ENCODE assay signal across 14 mouse cellular contexts in the genomic region with DNA sequence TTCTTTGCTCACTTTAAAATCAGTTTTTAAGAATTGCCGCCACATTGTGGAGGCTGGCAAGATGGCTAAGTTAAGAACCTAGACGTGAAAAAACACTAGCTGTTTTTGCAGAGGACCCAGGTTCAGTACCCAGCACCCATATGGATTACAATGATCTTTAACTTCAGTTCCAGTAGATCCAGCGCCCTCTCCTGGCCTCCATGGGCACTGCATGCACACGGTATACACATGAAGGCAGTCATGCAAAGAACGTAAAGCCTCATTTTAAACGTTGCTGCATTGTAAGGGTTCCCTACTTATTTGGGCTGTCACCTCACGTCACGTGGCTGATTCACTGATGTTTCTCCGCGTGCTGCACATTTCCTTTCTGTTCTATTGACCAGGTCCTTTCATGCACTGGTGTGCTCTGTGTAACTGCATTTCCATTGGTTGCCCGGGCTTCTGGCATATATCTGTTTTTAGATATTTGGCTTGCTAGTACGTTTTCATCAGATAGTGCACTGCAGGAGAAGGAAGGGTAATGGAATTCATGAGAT. TPM values are rescaled to one million over a fixed set of nuclear protein-coding genes. Genes with fewer than 3 reads are reported as not detected.
DNase-seq lines count a peak whose midpoint lies in the region; ATAC-seq and TF ChIP-seq lines count a peak whose summit lies in the region.
"Had no signal": no experiment of that assay in that cellular context is flagged by ENCODE, and none has a peak within 500 bp of the region (broad histone marks: within the 10 kb centered on the region; RNA-seq: fewer than 3 reads in every experiment).

No protein-coding gene starts in this region.

- no peaks in the 10 kb centered on the region for H3K79me2 ChIP-seq in liver, adult 2 months (ENCODE audit: control insufficient read depth, insufficient read depth, low read length)

- H3K4me2 ChIP-seq in forebrain, postnatal 0 days (ENCODE audit: low read depth) = no peak overlapping the region
- H3K4me2 ChIP-seq in forebrain, embryonic 11.5 days (ENCODE audit: low read depth, low read length, severe bottlenecking) = no peak overlapping the region
- no peak overlapping the region for H3K4me2 ChIP-seq in liver, embryonic 12.5 days
- no peak overlapping the region for H3K4me2 ChIP-seq in liver, embryonic 14.5 days (ENCODE audit: low read depth)

- H3K9ac ChIP-seq in forebrain, postnatal 0 days = no peak overlapping the region
- H3K9ac ChIP-seq in forebrain, embryonic 11.5 days (ENCODE audit: low read length) = no peak overlapping the region
- no peak overlapping the region for H3K9ac ChIP-seq in liver, adult 2 months (ENCODE audit: low read depth, low read length)
- no peak overlapping the region for H3K9ac ChIP-seq in liver, embryonic 12.5 days
- no peak overlapping the region for H3K9ac ChIP-seq in ES-Bruce4 (ENCODE audit: low read depth, poor library complexity, severe bottlenecking)
- no peak overlapping the region for H3K9ac ChIP-seq in liver, embryonic 14.5 days (replicated peaks)

- no peak for TF ChIP-seq POLR2A in liver, adult 2 months (IDR thresholded peaks at IDR 0.05; ENCODE audit: extremely low read depth, insufficient read depth, low read length)
- no peak for TF ChIP-seq POLR2A in ES-Bruce4 (IDR thresholded peaks at IDR 0.05; ENCODE audit: insufficient read depth, low read length)

- H3K27me3 ChIP-seq in forebrain, postnatal 0 days (ENCODE audit: insufficient read depth, low read length) = no peaks in the 10 kb centered on the region
- H3K27me3 ChIP-seq in forebrain, embryonic 11.5 days (ENCODE audit: control insufficient read depth, insufficient read depth, low read length) = 0 out of 2 replicates have a peak, but pooled peaks cover under 1% of the 10 kb centered on the region
- H3K27me3 ChIP-seq in liver, adult 2 months (ENCODE audit: control insufficient read depth, insufficient read depth, low read length) = no peaks in the 10 kb centered on the region; the same call in 1 of the 2 replicates
- peaks cover 1% of the 10 kb centered on the region for H3K27me3 ChIP-seq in liver, embryonic 12.5 days (replicated peaks)
- H3K27me3 ChIP-seq in ES-Bruce4 (ENCODE audit: control insufficient read depth, insufficient read depth, low read length, poor library complexity, severe bottlenecking) = no peaks in the 10 kb centered on the region
- no peaks in the 10 kb centered on the region for H3K27me3 ChIP-seq in liver, embryonic 14.5 days (ENCODE audit: control insufficient read depth, insufficient read depth, low read length)

- peak; percentile 32; the same call in 1 of the 2 replicates for TF ChIP-seq CTCF in forebrain, postnatal 0 days (IDR thresholded peaks at IDR 0.05; ENCODE audit: low read depth)
- TF ChIP-seq CTCF in liver, adult 2 months (IDR thresholded peaks at IDR 0.05; ENCODE audit: low read depth, low read length) = peak; percentile 30; the same call in 1 of the 2 replicates
- TF ChIP-seq CTCF in ES-Bruce4 (IDR thresholded peaks at IDR 0.05; ENCODE audit: low read depth, low read length) = peak; percentile 70
- peak; percentile 71 for TF ChIP-seq CTCF in liver, embryonic 14.5 days (IDR thresholded peaks at IDR 0.05; ENCODE audit: low read depth)

- H3K27ac ChIP-seq in forebrain, postnatal 0 days (ENCODE audit: low read depth, low read length) = no peak overlapping the region
- H3K27ac ChIP-seq in forebrain, embryonic 11.5 days (ENCODE audit: low read depth, low read length) = no peak overlapping the region
- H3K27ac ChIP-seq in liver, adult 2 months (replicated peaks; ENCODE audit: insufficient read depth, low read depth, low read length) = no peak overlapping the region
- H3K27ac ChIP-seq in liver, embryonic 12.5 days = no peak overlapping the region
- H3K27ac ChIP-seq in ES-Bruce4 (ENCODE audit: insufficient read depth, low read length) = no peak overlapping the region
- no peak overlapping the region for H3K27ac ChIP-seq in liver, embryonic 14.5 days

- 81% methylated on average over 12 of the region's 12 CpGs for WGBS in forebrain, postnatal 0 days
- 76% methylated on average over 12 of the region's 12 CpGs for WGBS in forebrain, embryonic 11.5 days
- 77% methylated on average over 12 of the region's 12 CpGs for WGBS in liver, adult 2 months
- WGBS in liver, embryonic 12.5 days (ENCODE audit: insufficient replicate concordance) = 53% methylated on average over 12 of the region's 12 CpGs
- 54% methylated on average over 12 of the region's 12 CpGs for WGBS in liver, embryonic 14.5 days (ENCODE audit: insufficient replicate concordance)

- no peak for ATAC-seq in forebrain, postnatal 0 days
- no peak for ATAC-seq in forebrain, embryonic 11.5 days (replicated peaks; ENCODE audit: low FRiP score)
- ATAC-seq in liver, embryonic 12.5 days = no peak
- ATAC-seq in liver, embryonic 14.5 days (ENCODE audit: insufficient read depth) = no peak

- no peaks in the 10 kb centered on the region for H3K4me1 ChIP-seq in forebrain, postnatal 0 days (ENCODE audit: insufficient read depth)
- H3K4me1 ChIP-seq in forebrain, embryonic 11.5 days (replicated peaks; ENCODE audit: control insufficient read depth, insufficient read depth, low read length) = no peaks in the 10 kb centered on the region
- H3K4me1 ChIP-seq in liver, adult 2 months (ENCODE audit: control insufficient read depth, insufficient read depth, low read length) = no peaks in the 10 kb centered on the region
- H3K4me1 ChIP-seq in liver, embryonic 12.5 days = peaks cover 14% of the 10 kb centered on the region
- H3K4me1 ChIP-seq in ES-Bruce4 (ENCODE audit: control insufficient read depth, insufficient read depth, low read length) = no peaks in the 10 kb centered on the region
- peaks cover 0 to 5% of the 10 kb centered on the region in 2 experiments; a peak in 2 of 4 replicates for H3K4me1 ChIP-seq in liver, embryonic 14.5 days (replicated peaks; ENCODE audit: control insufficient read depth in 2 of 2, insufficient read depth in 2 of 2, low read length in 1 of 2)

- no peaks in the 10 kb centered on the region for H3K36me3 ChIP-seq in forebrain, postnatal 0 days (ENCODE audit: insufficient read depth)
- no peaks in the 10 kb centered on the region for H3K36me3 ChIP-seq in forebrain, embryonic 11.5 days (ENCODE audit: control insufficient read depth, insufficient read depth, low read length)
- H3K36me3 ChIP-seq in liver, adult 2 months (ENCODE audit: control insufficient read depth, insufficient read depth, low read length) = no peaks in the 10 kb centered on the region
- no peaks in the 10 kb centered on the region for H3K36me3 ChIP-seq in liver, embryonic 12.5 days
- no peaks in the 10 kb centered on the region for H3K36me3 ChIP-seq in ES-Bruce4 (ENCODE audit: control insufficient read depth, insufficient read depth, low read length, poor library complexity, severe bottlenecking)
- H3K36me3 ChIP-seq in liver, embryonic 14.5 days (replicated peaks; ENCODE audit: control insufficient read depth, insufficient read depth, low read depth) = no peaks in the 10 kb centered on the region

- DNase-seq in forebrain, postnatal 0 days = no peak
- DNase-seq in forebrain, embryonic 11.5 days (ENCODE audit: low spot score) = no peak
- no peak for DNase-seq in liver, adult 2 months (ENCODE audit: extremely low read depth, low read depth, low spot score)
- DNase-seq in liver, embryonic 14.5 days (ENCODE audit: low read depth in 3 of 3, low spot score in 3 of 3) = no peak
- DNase-seq in right cerebral cortex, postnatal 14 days = no peak
- DNase-seq in layer of hippocampus, adult 11-12 months (ENCODE audit: low spot score) = no peak
- DNase-seq: heart, adult 18-20 months; heart, postnatal 4 days; spleen, adult 18-20 months; thymus, postnatal 36 days had no signal

- H3K4me3 ChIP-seq in forebrain, postnatal 0 days (ENCODE audit: low read depth, low read length) = no peak overlapping the region
- H3K4me3 ChIP-seq in forebrain, embryonic 11.5 days (ENCODE audit: low read depth, low read length) = no peak overlapping the region
- no peak overlapping the region for H3K4me3 ChIP-seq in liver, adult 2 months (ENCODE audit: insufficient read depth, low read depth, low read length)
- H3K4me3 ChIP-seq in liver, embryonic 12.5 days = no peak overlapping the region
- no peak overlapping the region for H3K4me3 ChIP-seq in ES-Bruce4 (ENCODE audit: low read depth, low read length)
- H3K4me3 ChIP-seq in liver, embryonic 14.5 days (ENCODE audit: insufficient read depth in 1 of 2, low read depth in 2 of 2, low read length in 2 of 2) = no peak overlapping the region

- no peaks in the 10 kb centered on the region for H3K9me3 ChIP-seq in forebrain, postnatal 0 days (ENCODE audit: low read length)
- H3K9me3 ChIP-seq in forebrain, embryonic 11.5 days (ENCODE audit: control insufficient read depth, low read length) = no peaks in the 10 kb centered on the region
- H3K9me3 ChIP-seq in liver, embryonic 12.5 days (replicated peaks) = no peaks in the 10 kb centered on the region
- no peaks in the 10 kb centered on the region for H3K9me3 ChIP-seq in ES-Bruce4 (replicated peaks; ENCODE audit: control insufficient read depth, insufficient read depth, low read length, poor library complexity, severe bottlenecking)
- no peaks in the 10 kb centered on the region for H3K9me3 ChIP-seq in liver, embryonic 14.5 days (ENCODE audit: control insufficient read depth, low read length)

- TF ChIP-seq EP300 in ES-Bruce4 (IDR thresholded peaks at IDR 0.05; ENCODE audit: insufficient read depth, low read depth, low read length) = no peak
- TF ChIP-seq EP300 in liver, embryonic 14.5 days (IDR thresholded peaks at IDR 0.05; ENCODE audit: low read depth) = no peak

RNA-seq across cellular contexts. Expression of a gene that starts 8.3 kb away (rescaled TPM):
- total RNA-seq in forebrain, postnatal 0 days (2014; rRNA removed) = not detected in 2 replicates
- not detected in 2 replicates for polyA plus RNA-seq in forebrain, postnatal 0 days (2015; fragmentation: Nextera tagmentation; extraction: Ambion mirVana)
- not detected in 2 replicates for polyA plus RNA-seq in forebrain, embryonic 11.5 days (2014; fragmentation: Nextera tagmentation; extraction: Ambion mirVana)
- total RNA-seq in liver, adult 2 months (2014; rRNA removed) = not detected in 2 replicates
- polyA plus RNA-seq in liver, adult 2 months (2012; rRNA removed) = not detected in 2 replicates
- polyA plus RNA-seq in liver, embryonic 12.5 days (2016; fragmentation: Nextera tagmentation; extraction: Ambion mirVana) = not detected in 2 replicates
- polyA plus RNA-seq in ES-Bruce4 (2011; ENCODE audit: insufficient read depth, insufficient read length, low read depth, missing spikeins) = not detected in 2 replicates
- polyA plus RNA-seq in liver, embryonic 14.5 days (2012; rRNA removed) = 0.04 TPM in 1 of 2 replicates, not detected in the other
- not detected in 2 replicates for polyA plus RNA-seq in liver, embryonic 14.5 days (2014; fragmentation: Nextera tagmentation; extraction: Ambion mirVana)
- total RNA-seq: heart, adult 18-20 months; heart, postnatal 4 days; layer of hippocampus, postnatal 25 days had no signal
- polyA plus RNA-seq: frontal cortex, adult 2 months had no signal

RNA-seq across cellular contexts. Expression of a gene that starts 24.3 kb away (rescaled TPM):
- not detected in 2 replicates for total RNA-seq in forebrain, postnatal 0 days (2014; rRNA removed)
- 2.5 and 3.4 TPM in 2 replicates for polyA plus RNA-seq in forebrain, postnatal 0 days (2015; fragmentation: Nextera tagmentation; extraction: Ambion mirVana)
- polyA plus RNA-seq in forebrain, embryonic 11.5 days (2014; fragmentation: Nextera tagmentation; extraction: Ambion mirVana) = 1.9 and 2.4 TPM in 2 replicates
- not detected in 2 replicates for total RNA-seq in liver, adult 2 months (2014; rRNA removed)
- 0.17 TPM in 1 of 2 replicates, not detected in the other for polyA plus RNA-seq in liver, adult 2 months (2012; rRNA removed)
- 0.81 TPM in 2 replicates for polyA plus RNA-seq in liver, embryonic 12.5 days (2016; fragmentation: Nextera tagmentation; extraction: Ambion mirVana)
- polyA plus RNA-seq in ES-Bruce4 (2011; ENCODE audit: insufficient read depth, insufficient read length, low read depth, missing spikeins) = not detected in 2 replicates
- polyA plus RNA-seq in liver, embryonic 14.5 days (2012; rRNA removed) = 0.26 and 0.27 TPM in 2 replicates
- 0.61 and 0.73 TPM in 2 replicates for polyA plus RNA-seq in liver, embryonic 14.5 days (2014; fragmentation: Nextera tagmentation; extraction: Ambion mirVana)
- total RNA-seq: heart, adult 18-20 months; heart, postnatal 4 days; layer of hippocampus, postnatal 25 days had no signal
- polyA plus RNA-seq: frontal cortex, adult 2 months had no signal
